Mouse (Mus musculus): ENCODE measurements around the gene Hoxc12. TPM values are rescaled to one million over a fixed set of nuclear protein-coding genes. Genes with fewer than 3 reads are reported as not detected.

Gene Hoxc12
- polyA plus RNA-seq, 1 experiment from 2014 or later, result not detected

DNA sequence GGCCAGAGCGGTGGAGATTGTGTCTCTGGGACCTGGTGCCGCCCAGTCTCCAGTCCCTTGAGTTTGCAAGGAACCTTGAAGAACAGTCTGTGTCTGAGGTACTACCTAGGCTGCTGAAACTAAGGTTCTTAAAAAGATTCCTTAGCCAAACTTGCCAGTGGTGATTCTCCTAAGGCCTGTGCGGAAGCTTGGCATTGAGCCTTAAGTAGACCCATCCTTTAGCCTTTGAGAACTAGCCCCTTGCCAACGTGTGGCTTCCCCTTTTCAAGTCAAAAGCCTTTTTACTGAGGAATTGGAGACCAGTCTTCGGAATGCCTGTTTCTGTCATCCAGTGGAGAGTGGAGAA, 6.9 kb downstream of the Hoxc12 start:
- no peak overlapping the region; the same call in 1 of the 2 replicates for H3K4me2 ChIP-seq
- H3K4me3 ChIP-seq, result no peak overlapping the region
- H3K27me3 ChIP-seq (replicated peaks), result peaks cover 98% of the 10 kb centered on the region
- WGBS, result 5% methylated on average over 5 of the region's 5 CpGs
- no peaks in the 10 kb centered on the region for H3K36me3 ChIP-seq (replicated peaks)
- ATAC-seq (replicated peaks), result no peak
- H3K27ac ChIP-seq, result no peak overlapping the region
- no peaks in the 10 kb centered on the region for H3K9me3 ChIP-seq
- peaks cover 7% of the 10 kb centered on the region for H3K4me1 ChIP-seq
- no peak overlapping the region for H3K9ac ChIP-seq

DNA sequence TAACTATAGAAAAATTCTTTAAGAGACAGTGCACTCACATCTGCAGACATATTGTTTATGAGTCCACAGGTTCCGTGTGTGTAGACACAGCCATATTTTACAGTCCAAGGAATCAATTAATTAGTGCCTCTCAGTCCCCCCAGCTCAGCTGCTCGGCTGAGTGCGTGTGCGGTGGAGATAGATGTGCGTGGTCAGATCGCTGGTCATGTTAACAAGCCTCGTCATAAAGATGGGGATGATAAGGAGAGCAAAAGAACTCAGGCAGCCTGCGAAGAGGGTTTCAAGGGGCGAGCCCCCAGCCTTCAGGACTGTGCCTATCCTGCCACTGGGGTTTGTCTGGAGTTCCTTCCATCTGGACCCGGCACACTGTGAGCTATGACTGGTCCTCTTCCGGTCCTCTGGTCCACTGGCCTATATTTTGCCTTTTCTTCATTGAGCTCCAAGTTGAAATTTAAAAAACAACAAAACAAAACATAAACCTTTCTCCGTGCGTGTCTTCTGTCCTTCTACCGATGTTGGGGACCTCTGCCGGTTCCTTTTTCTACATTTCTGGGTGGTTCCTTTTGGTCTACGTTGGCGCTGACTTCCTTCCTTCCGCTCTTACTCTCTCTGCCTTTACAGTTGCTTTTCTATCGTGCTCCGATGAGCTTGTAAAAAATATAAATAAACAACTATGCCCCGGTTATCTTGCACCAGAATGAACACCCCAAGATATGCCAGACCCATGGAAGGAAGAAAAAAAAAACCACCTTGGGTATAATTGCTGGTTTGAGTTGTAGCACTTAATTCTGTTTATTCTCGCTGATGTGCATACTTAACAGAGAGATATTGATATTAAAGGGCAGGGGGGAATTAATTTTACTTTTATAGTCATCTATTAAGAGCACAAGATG, 8.9 kb downstream of the Hoxc12 start:
- no peak for ATAC-seq (replicated peaks)
- H3K36me3 ChIP-seq (replicated peaks), result no peaks in the 10 kb centered on the region
- H3K4me2 ChIP-seq, result no peak overlapping the region
- WGBS, result 12% methylated on average over 22 of the region's 22 CpGs
- no peak overlapping the region for H3K27ac ChIP-seq
- no peak overlapping the region for H3K4me3 ChIP-seq
- H3K9ac ChIP-seq, result no peak overlapping the region
- H3K27me3 ChIP-seq (replicated peaks), result peaks cover 96% of the 10 kb centered on the region
- H3K9me3 ChIP-seq, result no peaks in the 10 kb centered on the region
- H3K4me1 ChIP-seq, result peaks cover 4% of the 10 kb centered on the region

DNA sequence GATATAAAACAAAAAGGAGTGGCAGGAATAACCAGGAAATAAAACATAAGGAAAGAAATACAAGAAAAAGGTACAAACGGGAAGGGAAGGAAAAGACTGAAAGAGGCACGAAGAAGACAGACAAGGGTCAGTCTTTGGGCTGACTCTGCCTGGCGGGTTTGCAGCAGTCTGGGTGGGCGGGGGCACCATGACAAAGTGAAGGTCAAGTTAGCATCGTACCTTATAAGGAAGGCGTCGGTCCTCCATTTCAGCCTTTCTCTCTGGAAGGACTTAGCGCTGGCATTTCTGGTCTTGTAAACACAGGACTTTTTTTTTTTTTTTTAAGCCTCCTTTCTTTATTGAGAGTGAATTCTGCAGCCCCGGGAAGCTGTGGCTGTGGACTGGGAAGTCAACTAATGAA, 10.7 kb downstream of the Hoxc12 start:
- Histone ChIP-seq H3K27ac (no peak overlapping the region), H3K27me3 (replicated peaks) (peaks cover 96% of the 10 kb centered on the region), H3K4me3 (no peak overlapping the region), H3K9me3 (no peaks in the 10 kb centered on the region), H3K9ac (no peak overlapping the region), H3K36me3 (replicated peaks) (no peaks in the 10 kb centered on the region), H3K4me1 (peaks cover 4% of the 10 kb centered on the region), H3K4me2 (no peak overlapping the region)
- WGBS, result 2% methylated on average over 9 of the region's 9 CpGs
- no peak for ATAC-seq (replicated peaks)

DNA sequence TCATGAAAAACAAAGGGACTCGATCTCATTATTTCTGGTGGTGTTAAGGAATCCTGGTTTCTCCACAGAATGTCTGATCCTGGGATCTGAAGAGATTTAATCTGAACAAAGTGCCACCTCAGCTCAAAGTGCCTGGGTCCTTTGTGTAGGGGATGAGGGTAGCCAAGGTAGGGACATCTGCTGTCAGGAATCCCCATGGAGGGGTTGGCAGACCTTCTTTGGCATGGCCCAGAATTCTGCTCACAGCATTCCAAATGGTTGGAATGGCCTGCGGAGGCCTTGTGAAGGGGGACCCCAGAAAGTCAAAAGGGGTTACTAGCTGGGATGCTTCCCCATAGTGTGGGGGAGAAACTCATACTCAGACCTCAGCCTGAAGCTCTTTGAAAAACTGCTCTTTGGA, 12.3 kb downstream of the Hoxc12 start:
- H3K9ac ChIP-seq, result no peak overlapping the region
- no peak overlapping the region for H3K4me3 ChIP-seq
- H3K4me1 ChIP-seq, result no peaks in the 10 kb centered on the region
- WGBS, result 9% methylated on average over 2 of the region's 2 CpGs
- no peaks in the 10 kb centered on the region for H3K36me3 ChIP-seq (replicated peaks)
- no peak overlapping the region for H3K4me2 ChIP-seq
- no peaks in the 10 kb centered on the region for H3K9me3 ChIP-seq
- ATAC-seq (replicated peaks), result no peak
- H3K27me3 ChIP-seq (replicated peaks), result peaks cover 98% of the 10 kb centered on the region
- H3K27ac ChIP-seq, result no peak overlapping the region

DNA sequence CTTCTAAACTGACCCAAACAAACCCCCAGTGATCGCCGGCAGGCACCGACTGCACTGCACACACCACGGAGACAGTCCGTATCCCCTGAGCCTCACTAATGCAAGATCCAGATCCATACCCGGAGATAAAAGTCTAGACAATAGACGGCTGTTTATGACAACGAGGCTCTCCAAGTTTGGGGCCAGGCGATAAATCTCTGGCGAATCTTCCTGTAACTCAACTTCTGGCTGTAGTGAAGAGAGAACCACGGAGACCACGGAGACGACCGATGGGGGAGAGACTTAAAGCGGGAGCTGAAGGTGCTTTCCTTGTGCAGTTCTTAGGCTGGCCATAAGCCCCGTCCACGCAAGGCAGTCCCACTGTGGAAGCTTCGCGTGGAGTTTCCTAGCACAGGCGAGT, 13.1 kb downstream of the Hoxc12 start:
- Histone ChIP-seq H3K4me1 (no peaks in the 10 kb centered on the region), H3K4me3 (no peak overlapping the region), H3K27ac (no peak overlapping the region), H3K9me3 (no peaks in the 10 kb centered on the region), H3K27me3 (replicated peaks) (peaks cover 98% of the 10 kb centered on the region), H3K4me2 (no peak overlapping the region), H3K9ac (no peak overlapping the region), H3K36me3 (replicated peaks) (no peaks in the 10 kb centered on the region)
- ATAC-seq (replicated peaks), result no peak
- WGBS, result 2% methylated on average over 20 of the region's 20 CpGs

DNA sequence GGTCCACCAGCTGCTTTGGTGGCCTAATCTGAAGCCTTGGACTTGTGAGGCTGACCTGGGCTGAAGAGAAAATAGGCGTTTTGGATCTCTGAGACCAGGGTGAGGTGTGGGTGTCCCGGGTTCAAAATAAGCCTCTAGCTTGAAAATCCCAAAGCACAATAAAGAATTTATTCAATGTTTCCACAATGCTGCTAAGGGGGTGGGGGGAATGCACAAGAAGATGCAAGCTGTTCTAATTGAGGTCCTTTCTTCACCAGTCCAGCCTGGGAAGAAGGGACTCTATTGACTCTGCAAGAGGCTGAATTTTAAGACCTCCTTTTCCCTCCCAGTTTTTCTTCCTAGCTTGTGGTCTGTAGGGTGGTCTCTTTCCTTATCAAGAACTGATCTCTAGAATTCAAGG, 14.3 kb downstream of the Hoxc12 start:
- no peak overlapping the region for H3K9ac ChIP-seq
- no peak overlapping the region for H3K4me3 ChIP-seq
- peaks cover 98% of the 10 kb centered on the region for H3K27me3 ChIP-seq (replicated peaks)
- H3K4me1 ChIP-seq, result no peaks in the 10 kb centered on the region
- no peaks in the 10 kb centered on the region for H3K36me3 ChIP-seq (replicated peaks)
- no peak for ATAC-seq (replicated peaks)
- 5% methylated on average over 2 of the region's 2 CpGs for WGBS
- H3K27ac ChIP-seq, result no peak overlapping the region
- H3K9me3 ChIP-seq, result no peaks in the 10 kb centered on the region
- H3K4me2 ChIP-seq, result no peak overlapping the region

DNA sequence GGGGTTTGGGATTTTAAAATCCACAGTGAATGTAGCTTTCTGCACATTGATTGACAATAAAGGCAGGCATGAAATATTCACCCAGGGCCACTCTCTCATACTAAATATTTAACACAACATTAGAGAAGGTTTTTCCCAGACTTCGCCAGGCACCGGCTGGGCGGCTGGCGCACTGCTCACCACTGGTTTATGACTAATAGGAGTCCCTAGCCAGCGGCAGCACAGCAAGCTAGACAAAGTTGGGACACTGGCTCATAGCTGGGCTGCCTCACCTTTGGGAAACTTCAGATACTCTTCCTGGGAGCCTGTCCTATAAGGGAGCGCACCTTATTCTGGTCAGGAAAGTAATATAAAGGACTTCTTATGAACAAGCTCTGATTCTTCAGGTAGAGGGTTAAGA, 17.0 kb downstream of the Hoxc12 start:
- H3K36me3 ChIP-seq (replicated peaks), result no peaks in the 10 kb centered on the region
- no peak overlapping the region for H3K4me3 ChIP-seq
- no peak overlapping the region for H3K4me2 ChIP-seq
- ATAC-seq (replicated peaks), result no peak
- H3K27ac ChIP-seq, result no peak overlapping the region
- H3K9me3 ChIP-seq, result no peaks in the 10 kb centered on the region
- peaks cover 98% of the 10 kb centered on the region for H3K27me3 ChIP-seq (replicated peaks)
- 5% methylated on average over 6 of the region's 6 CpGs for WGBS
- H3K9ac ChIP-seq, result no peak overlapping the region
- H3K4me1 ChIP-seq, result no peaks in the 10 kb centered on the region

DNA sequence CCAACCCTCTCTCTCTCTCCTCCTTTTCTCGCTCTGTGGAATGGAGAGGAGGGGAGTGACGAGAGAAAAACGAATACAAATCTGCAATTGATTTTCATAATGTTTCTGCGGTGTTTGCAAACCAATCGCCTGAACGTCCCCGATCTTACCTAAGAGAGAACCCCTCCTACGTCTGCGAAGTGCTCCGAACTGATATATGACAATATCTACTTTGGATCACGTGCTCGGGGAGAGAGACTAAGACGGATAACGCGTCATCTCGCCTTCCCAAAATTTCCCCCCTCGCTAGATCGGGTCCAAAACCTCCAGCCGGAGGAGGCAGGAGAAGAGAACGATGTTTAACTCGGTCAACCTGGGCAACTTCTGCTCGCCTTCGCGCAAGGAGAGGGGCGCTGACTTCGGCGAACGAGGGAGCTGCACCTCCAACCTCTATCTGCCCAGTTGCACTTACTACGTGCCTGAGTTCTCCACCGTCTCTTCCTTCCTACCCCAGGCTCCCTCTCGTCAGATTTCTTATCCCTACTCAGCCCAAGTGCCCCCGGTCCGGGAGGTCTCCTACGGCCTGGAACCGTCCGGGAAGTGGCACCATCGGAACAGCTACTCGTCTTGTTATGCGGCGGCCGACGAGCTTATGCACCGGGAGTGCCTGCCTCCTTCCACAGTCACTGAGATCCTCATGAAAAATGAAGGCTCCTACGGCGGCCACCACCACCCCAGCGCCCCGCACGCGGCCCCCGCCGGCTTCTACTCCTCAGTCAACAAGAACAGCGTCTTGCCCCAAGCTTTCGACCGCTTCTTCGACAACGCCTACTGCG, 17.8 kb downstream of the Hoxc12 start, which contains the start of gene Hoxc11:
Hoxc11 (plus strand) TSS at position 236 of the 815 bp plus-strand sequence.
- WGBS, result 1% methylated on average over 57 of the region's 57 CpGs
- ATAC-seq (replicated peaks), result no peak
- no peaks in the 10 kb centered on the region for H3K36me3 ChIP-seq (replicated peaks)

DNA sequence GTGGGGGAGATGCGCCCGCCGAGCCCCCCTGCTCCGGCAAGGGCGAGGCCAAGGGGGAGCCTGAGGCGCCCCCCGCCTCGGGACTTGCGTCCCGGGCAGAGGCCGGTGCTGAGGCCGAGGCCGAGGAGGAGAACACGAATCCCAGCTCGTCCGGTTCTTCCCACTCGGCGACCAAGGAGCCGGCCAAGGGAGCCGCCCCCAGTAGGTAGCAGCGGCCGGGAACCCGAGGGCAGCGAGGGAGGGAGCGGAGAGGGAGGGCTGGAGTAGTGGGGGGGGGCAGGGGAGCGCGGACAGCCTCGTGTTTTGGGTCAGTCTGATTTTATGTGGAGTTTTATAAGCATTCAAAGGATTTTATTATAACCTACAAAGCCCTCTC, 18.4 kb downstream of the Hoxc12 start:
- Histone ChIP-seq H3K9me3 (no peaks in the 10 kb centered on the region), H3K36me3 (replicated peaks) (no peaks in the 10 kb centered on the region), H3K9ac (no peak overlapping the region), H3K4me3 (no peak overlapping the region), H3K4me1 (no peaks in the 10 kb centered on the region), H3K27me3 (replicated peaks) (peaks cover 94% of the 10 kb centered on the region), H3K4me2 (no peak overlapping the region), H3K27ac (no peak overlapping the region)
- no peak for ATAC-seq (replicated peaks)
- WGBS, result under 1% methylated on average over 28 of the region's 28 CpGs

More for the DNA sequence above, 17.8 kb downstream of the Hoxc12 start, which contains the start of gene Hoxc11:
- H3K4me3 ChIP-seq, result no peak within 1 kb of the TSS
- H3K9me3 ChIP-seq, result no peaks in the 10 kb centered on the region
- H3K27me3 ChIP-seq (replicated peaks), result peaks cover 94% of the 10 kb centered on the region
- H3K4me1 ChIP-seq, result no peaks in the 10 kb centered on the region
- H3K9ac ChIP-seq, result no peak within 1 kb of the TSS
- no peak within 1 kb of the TSS for H3K27ac ChIP-seq
- H3K4me2 ChIP-seq, result no peak within 1 kb of the TSS

DNA sequence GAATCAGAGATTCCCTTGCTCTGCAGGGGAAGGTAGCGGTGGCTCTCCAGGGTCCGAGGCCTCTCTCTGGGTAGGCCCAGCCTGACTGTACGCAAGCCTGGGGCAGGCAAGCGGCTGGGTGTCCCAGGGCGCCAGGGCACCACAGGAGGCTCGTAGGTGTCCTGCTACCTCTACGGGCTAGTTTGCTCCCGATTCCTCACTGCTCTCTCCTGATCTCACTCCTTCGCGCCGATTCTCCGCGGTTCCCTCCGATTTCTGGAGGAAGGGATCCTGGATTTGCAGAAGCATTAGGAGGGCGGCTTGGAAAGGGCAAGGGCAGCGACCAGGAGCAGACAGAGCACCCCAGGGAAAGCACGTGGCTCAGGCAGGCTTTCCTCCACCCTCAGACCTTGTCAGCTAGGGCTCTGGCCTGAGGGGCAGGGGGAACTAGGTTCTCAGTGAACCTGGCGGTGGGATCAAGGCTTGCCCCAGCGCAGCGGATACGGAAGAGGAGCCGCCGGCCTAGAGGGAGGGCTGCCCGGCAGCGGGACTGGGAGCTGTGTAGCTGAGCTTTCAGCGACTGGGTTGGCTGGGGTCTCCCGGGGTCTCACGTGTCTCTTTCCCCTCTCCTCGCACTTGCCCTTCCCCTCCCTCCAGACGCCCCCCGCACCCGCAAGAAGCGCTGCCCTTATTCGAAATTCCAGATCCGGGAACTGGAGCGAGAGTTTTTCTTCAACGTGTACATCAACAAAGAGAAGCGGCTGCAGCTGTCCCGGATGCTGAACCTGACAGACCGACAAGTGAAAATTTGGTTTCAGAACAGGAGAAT, 19.5 kb downstream of the Hoxc12 start:
- H3K27ac ChIP-seq, result no peak overlapping the region
- under 1% methylated on average over 40 of the region's 40 CpGs for WGBS
- no peak overlapping the region for H3K4me3 ChIP-seq

DNA sequence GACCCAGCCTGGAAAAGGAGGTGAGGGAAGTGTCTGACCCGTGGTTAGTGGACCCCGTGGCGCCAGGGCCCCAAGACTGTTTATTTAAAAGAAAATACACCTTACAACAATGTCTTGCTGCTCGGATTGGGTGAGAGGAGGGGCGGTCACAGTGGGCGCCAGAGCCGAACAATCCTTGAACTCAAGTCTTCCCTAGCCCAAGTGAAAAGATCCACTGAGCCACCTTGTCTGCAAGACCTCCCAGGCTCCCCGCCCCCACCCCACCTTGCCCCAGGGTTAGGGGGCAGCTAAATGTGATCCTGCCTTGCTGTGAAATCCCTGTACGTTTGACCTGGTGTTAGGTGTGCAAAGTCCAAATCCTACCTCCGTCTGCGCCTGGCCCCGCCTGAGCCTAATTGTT, 20.3 kb downstream of the Hoxc12 start:
- no peaks in the 10 kb centered on the region for H3K36me3 ChIP-seq (replicated peaks)
- no peaks in the 10 kb centered on the region for H3K4me1 ChIP-seq
- H3K9me3 ChIP-seq, result no peaks in the 10 kb centered on the region
- no peak overlapping the region for H3K27ac ChIP-seq
- H3K27me3 ChIP-seq (replicated peaks), result peaks cover 94% of the 10 kb centered on the region
- ATAC-seq (replicated peaks), result no peak
- no peak overlapping the region for H3K4me3 ChIP-seq
- WGBS, result 2% methylated on average over 12 of the region's 12 CpGs
- no peak overlapping the region for H3K4me2 ChIP-seq
- no peak overlapping the region for H3K9ac ChIP-seq

More for the DNA sequence above, 19.5 kb downstream of the Hoxc12 start:
- Histone ChIP-seq H3K4me1 (no peaks in the 10 kb centered on the region), H3K9ac (no peak overlapping the region), H3K9me3 (no peaks in the 10 kb centered on the region), H3K27me3 (replicated peaks) (peaks cover 95% of the 10 kb centered on the region), H3K36me3 (replicated peaks) (no peaks in the 10 kb centered on the region), H3K4me2 (no peak overlapping the region)
- no peak for ATAC-seq (replicated peaks)

DNA sequence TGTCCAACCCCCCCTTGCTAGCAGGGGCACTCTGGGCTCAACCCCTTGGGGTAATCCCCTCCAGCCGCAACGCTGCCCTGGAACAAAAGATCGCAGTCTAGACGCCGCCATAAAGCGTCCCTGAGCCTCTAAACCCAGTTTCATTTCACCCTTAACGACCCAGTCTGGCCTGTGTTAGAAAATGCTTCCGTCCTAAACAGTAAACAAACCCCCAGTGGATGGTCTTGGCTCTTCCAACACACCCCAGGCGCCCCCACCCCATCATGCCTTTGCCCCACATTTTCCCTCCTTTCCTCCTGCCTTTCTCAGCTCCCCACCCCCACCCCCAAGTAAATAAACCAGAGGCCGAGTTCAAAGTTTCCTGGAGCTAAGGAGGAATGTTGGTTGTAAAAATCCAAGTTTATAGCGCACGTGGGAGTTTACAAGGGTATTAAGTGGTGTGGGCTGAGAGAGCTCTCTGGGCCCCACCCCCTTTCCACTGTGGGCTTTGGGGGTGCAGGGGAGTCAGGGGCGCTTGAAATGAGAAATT, 23.2 kb downstream of the Hoxc12 start:
- Histone ChIP-seq H3K9me3 (no peaks in the 10 kb centered on the region), H3K27ac (no peak overlapping the region), H3K4me3 (no peak overlapping the region), H3K4me2 (no peak overlapping the region), H3K27me3 (replicated peaks) (peaks cover 92% of the 10 kb centered on the region), H3K4me1 (no peaks in the 10 kb centered on the region), H3K36me3 (replicated peaks) (no peaks in the 10 kb centered on the region), H3K9ac (no peak overlapping the region)
- under 1% methylated on average over 13 of the region's 13 CpGs for WGBS
- no peak for ATAC-seq (replicated peaks)
